Mouse (Mus musculus) ovary, adult 18-20 months (tissue): ENCODE measurements around the gene Rad9b.
A peak's percentile ranks its signal among the peaks of the same experiment; 100 is the strongest.

Experiments
- DNase-seq: peaks from one replicate; pipeline ENCODE4 v3.0.0; 2022; ENCODE audit warnings: low spot score, mixed read lengths

Rad9b gene

DNA sequence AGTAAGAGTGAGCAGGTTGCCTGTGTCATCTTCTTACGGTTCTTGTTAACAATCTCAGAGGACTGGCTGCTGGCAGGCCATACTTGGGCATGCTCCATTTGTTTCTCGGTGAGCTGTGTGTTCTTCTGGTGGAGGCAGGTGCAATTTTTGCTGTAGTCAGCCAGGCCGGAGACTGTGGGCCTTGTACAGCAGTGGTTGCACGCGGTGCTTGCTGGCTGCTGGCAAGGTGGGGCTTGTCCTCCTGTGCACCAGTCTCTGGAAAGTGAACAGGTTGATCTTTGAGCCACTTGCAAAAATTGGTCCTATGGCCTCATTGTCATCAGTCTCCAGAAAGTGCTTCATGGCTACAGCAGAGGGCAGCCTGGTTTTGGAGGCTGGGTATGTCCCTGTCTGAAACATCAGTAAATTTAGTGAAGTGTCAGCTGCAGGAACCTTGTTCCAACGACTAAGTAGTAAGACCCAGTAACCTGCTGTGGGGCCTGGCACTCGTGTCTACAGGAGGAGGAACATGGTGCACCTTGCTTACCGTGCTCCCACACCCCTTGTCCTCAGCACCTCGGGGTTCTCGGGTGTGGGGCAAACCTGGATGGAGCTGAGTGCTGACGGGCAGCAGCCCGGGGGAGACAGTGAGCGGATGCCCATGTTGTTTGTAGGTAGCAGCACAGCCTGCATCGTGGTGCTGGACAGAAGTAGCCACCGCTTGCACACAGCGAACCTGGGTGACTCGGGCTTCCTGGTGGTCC lies 40.9 kb downstream of the Rad9b start:
- no peak for DNase-seq

DNA sequence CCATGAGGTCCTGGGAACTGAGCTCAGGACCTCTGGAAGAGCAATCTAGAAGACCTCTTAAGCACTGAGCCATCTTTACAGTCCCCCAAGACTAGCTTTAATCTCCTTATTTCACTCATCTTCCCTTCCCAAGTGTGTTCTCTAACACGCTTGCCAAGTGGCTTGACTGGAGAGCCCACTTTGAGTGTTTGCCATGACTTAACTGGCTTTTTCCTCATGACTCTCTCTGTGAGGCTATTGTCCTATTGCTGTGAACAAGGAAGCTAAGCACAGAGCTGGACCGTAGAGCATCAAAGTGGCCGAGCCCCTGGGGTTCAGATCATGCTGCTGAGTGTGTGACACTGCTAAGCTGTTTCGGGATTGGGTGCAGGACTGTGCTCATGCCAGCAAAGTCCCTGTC lies 41.7 kb downstream of the Rad9b start:
- no peak for DNase-seq

DNA sequence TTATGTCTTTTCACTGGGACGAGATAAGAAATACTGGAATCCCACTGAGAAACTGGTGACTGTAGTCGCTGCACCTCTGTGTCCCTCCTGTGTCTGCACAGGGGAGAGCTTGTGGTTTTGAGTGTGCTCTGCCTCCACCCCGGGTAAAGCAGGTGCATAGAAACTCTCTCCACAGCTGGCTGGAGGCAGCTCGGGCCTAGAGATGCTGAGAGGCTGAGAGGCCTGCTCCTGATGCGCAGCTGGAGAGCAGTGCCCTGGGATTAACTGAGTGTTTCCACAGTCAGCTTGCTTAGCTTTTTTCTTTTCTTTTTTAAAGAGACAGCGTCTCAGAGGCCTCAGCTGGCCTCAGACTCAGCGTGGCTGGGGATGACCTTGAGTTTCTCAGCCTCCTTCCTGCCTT lies 42.3 kb downstream of the Rad9b start:
- no peak for DNase-seq

DNA sequence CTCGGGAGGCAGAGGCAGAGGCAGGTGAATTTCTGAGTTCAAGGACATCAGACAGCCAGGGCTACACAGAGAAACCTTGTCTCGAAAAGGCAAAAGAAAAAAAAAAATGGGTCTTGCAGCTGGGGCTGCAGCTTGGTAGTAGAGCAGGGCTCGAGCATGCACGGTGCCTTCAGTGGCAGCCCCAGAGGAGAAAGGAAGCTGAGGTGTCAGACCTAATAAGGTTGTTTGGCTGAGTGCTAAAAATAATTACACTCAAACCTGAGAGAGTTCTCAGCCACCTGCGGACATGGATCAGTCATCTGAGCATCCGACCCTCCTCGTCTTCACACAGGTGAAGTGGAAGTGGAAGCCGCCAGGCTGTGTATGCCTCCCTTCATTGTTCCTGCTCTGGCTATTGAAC lies 43.3 kb downstream of the Rad9b start:
- no peak for DNase-seq

DNA sequence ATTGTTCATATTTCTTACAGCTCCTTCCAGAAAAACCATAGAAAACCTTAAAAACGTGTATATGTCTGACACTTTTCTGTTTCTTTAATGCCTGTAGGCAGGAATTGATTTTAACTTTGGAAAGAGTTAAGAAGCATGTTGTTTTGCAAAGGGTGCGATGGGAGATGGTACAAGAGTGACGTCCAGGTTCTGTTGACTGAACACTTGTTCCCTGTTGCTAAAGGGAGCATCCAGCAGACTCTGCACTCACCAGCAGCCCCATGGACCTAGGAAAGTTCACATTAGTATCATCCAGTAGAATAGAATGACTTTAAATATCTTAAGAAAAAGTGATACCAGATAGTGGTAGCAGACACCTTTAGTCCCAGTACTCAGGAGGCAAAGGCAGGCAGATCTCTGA lies 47.5 kb downstream of the Rad9b start:
- no peak for DNase-seq

DNA sequence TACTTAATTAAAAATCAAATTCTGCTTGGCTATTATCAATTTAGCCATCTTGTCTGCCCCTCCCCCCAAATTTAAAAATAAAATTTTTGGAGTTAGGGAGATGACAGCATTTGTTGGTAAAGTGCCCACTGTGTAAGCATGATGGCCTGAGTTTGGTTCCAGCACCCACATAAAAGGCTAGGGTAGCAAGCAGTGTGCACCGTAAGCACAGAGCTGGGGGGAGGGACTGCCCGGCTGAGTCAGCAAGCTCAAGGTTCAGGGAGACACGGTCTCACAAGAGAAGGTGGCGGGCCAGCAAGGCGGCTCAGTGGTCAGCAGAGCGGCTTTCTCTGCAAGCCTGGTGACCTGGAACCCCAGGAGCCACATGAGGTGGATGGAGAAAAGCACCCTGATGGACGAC lies 48.6 kb downstream of the Rad9b start:
- no peak for DNase-seq

DNA sequence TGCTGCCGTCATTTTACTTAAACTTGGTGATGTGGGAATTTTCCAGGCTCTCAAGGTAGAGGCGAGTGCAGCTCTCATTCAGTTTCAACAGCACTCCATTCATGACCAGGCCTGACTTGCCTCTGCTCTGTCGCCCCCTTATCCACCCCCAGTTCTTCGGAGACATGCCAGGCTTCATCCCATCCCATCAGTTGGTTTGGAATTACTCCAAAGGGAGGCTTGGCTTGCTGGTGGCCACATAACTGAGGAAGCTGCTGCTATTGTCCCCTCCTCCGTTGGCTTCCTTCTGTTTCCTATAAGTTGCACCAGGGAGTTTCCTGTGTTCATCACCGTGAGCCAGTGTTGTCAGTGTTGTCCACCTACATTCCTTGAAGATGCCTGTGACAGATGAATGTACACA lies 49.5 kb downstream of the Rad9b start:
- no peak for DNase-seq

DNA sequence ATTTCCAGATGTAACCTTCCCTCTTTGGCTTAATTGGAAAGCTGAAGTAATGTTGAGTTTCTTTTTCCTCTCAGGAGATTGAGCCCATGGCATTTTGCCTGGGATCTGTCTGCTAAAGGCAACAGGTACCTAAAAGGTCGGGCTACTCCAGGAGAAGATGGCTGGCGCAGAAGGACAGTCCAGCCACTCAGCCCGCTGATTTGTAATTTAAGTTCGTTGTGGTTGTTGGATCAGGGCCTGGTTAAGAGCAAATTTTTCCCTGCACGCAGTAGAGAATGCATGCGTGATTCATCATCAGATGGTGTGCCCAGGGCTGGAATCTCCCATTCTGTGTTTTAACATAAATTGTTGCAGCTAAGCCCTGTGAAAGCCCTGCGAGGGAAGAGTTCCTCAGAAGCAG lies 50.1 kb downstream of the Rad9b start:
- no peak for DNase-seq

DNA sequence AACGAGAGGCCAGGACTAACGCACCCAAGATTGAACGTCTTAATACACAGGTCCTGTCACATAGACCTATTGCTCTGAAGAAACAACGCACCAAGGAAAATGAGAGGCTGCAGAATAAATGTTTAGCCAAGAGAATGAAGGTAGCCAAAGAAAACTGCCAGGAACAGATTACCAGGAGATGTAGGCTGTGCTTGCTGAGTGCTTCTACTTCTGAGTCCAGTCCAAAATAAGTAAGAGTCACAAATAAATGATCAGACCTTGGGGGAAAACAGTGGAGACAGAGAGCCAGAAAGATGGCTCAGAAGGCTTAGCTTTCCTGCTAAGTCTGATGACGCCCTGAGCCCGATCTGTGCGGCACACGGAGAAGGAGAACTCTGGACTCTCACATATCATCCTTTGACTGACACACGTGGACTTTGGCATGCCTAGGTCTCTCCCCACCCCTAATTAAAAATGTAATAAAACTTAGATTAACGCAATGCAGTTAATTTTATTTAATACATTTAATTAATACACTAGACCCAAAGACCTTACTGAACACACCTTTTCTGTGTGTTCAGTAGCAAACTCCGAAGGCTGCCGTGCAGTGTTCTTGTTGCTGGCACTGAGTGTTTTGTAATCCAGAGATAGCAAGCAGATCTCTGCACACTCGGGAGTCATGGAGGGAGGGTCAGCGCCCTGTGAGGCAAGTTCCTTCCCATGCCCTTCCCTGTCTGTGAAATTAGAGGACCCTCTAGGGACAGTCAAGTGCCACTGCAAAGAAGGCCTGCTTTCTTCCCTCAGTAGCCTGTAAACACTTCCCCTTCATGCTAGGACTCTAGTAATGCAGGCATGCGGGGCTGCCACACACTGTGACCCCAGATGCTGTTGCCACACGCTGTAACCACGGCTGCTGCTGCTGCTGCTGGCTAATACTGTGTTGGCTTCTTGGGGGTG lies 51.0 kb downstream of the Rad9b start:
- no peak for DNase-seq

DNA sequence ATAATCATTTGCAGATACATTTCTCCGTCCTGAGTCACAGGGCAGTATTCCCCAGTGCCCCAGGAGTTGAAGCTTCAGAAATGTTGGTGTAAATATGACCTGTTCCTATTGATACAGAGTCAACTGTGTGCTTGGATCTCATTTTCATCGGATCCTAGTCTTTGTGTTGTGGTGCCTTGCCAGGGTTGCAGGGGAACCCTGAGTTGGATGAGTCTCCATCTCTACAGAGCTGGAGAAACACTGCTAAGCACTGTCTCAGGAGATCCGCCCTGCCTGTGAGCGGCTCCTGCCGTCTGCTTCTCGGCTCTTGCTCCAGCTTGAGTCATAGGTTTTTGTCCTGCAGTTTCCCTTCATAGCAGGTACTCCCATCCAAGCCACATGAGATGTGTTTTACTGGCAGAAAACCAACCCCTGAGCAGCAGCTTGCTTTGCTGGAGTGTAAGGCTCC lies 53.9 kb downstream of the Rad9b start:
- no peak for DNase-seq

DNA sequence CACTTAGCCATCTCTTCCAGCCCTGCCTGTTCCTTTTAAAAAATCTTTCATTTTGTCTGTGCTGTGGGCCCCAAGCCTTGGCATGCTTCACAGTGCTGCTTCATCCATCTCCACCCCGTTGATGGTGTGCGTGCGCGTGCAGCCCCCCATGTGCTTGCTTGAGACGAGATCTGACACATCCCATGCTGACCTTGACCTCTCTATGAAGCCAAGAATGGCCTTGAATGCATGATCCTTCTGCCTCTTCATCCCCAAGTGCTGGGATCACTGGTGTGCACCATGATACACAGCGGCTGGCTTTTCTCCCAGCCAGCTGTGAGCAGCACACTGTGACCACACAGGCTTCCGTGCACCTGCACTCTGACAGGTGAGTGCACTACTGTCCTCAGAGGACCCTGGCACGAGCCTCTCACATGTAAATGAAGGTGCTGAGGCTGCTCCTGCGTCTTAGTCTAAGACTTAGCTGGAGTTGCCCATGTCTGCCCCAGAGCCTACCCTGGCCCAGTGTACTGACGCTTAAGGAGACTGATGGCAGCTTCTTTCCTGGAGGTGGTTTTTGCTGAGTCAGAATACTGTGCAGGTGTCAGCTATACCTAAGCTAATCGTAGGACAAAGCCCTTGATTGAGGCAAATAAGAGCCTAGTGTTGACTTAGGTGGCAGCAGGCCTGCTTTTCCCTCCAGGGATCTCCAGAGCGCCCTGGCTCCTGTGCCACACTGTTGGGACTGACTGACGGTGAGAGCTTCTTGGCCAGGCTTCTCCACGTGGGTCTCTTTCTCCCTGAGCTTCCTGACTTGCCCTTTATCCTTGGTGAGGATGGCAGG lies 58.7 kb downstream of the Rad9b start:
- DNase-seq = no peak

DNA sequence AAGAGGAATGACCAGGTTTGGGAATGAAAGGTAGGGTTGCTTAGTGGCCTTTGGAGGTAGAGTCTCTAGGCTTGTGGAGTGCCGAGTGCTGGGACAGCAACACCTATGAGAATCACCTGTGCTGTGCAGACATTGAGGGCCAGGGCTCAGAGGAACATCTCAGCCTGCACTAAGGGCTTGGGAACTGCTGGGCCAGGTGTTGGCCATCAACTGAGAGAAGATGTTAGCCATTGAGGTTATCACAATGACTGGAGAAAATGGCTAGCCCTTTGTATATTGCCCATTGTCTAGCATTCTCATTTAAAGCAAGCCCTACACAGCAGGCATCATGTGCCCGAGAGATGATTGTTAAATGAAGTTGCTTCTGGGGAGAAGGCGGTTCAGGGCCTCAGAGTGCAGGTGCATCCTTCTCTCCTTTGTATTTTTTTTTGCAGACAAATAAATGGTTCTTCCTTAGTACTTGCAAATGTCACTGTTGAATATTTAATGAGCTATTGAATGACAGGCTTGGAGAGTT lies 59.8 kb downstream of the Rad9b start:
- DNase-seq = no peak

DNA sequence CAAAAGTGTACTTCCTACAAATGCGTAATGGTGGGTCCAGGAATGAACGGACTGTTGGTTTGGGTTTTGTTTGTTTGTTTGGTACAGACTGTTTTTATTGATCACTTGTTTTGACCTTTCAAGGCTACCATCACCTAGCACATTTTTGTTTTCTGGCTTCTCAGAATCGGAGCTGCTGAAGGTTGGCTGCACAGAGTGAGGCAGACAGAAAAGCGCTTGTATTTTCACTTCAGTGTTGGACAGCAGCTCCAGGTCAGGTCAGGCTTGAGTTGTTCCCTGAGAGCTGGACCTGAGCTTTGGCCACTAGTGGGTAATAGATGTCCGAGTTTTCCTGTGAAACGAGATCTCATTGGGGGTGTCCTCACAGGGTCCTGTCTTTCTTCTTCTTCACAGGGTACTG lies 60.9 kb downstream of the Rad9b start:
- DNase-seq = no peak

DNA sequence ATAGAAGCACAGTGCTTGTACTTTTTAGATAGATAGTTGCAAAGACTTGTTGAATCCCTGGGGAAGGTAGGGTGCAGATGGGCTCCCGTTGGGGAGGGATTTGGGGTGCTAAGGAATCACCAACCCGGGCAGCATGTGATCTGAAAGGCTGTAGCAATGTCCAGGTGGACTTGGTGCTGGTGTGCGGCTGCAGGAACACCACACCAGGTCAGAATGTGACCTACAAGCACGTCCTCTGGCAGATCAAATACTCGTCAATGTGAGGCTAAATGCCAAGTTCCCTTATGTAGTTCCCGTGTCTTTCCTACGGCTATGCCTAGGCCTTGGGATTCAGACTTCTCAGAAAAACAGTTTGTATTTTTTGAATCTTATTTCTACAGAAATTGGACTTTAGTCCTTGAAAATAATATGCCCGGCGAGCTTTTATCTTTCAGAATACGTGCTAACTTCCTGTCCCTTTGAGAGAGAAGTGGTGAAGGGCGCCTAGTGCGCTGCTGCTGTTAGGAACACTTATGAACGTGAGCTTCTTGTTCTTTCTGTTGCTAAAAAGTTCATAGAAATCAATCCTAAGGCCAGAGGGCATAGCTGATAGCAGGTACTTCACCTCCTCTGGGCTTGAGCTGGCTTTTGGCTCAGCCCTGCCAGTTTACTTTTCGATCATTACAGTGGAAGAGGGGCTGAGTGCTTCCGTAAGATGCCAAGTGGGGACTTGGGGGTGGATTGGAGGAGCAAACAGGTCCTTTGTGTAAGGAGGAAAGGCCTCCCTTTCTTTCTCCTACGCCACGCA lies 62.3 kb downstream of the Rad9b start:
- DNase-seq = no peak

DNA sequence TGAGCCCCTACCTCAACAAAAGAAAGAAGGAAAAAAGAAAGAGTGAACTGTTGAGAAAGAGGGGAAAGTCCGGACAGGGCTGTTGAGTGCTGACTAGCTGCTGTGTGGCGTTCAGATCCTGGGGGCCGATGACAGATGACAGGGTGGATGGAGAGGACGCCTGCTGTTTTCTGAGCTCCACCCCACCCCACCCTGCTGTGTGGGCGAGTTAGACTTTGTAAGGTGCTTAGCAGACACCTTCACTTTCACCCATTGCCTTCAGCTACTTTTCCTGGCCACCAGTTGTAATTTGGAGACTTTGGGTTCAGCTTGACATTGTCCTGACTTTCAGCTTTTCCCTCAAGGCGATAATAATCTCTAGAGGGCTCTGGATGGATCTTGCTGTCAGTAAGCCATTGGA lies 62.9 kb downstream of the Rad9b start:
- DNase-seq = no peak

DNA sequence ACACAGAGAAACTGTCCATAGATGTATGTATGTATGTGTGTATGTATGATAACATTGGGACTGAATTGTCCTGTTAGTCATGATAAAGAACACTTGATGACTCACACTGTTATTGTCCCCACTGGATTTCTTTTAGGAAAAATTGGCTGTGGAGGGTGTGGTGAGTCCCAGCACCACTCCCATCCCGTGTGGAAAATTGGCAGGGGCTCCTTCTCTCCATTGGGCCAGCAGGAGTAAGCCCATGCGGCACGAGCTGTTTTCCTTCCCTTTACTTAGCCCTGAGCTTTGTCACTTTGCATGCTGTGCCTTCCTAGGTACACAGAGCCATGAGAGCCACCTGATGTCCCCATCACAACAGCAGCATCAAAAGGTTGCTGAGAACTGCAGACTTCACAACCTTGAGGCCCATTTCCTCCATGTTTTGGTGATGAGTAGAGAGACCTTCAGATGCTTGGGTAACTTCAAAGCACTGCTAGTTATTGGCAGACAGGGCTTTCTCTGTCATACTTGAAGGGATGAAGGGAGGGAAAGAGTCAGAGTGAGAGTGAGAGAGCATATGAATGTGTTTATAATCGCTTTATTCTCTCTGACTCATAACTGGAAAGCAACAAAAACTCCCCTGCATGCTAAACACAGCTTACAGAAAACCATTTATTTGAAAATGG lies 65.8 kb downstream of the Rad9b start:
- DNase-seq = no peak

DNA sequence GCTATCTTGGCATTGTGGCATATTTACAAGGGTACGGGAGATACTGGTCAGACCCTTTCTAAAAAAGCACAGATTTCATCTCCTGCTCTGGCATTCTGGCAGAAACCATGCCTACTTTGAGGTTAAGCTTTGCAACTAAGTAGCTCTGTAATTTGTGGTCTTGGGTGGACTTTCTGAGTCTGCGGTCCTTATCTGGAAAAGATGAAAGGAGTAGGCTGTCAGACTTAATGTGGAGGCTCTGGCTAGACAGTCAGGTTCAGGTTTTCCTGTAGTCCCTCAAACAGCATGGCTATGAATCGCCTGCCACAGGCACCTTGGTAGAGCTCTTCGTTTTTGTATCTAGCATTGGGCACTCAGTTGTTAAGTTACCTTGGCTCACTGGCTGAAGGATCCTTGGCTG lies 67.0 kb downstream of the Rad9b start:
- DNase-seq = no peak

DNA sequence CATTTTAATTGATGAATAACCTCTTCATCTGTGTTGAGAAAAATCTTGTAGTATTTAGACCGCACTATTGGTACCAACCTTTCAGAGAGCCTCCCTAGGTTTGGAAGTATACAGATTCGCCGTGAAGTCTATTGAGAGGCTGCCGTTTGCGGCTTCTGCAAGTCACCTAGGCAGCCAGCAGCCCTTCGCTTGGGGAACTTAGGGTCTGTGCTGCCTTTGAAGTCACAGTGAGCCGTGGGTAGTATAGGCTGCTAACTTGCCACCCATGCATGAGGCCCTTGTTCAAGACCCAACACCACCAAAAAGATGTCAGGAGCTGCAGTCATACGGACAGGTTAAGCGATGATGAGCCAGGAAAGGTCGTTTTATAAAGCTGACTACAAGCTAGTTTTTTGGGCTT lies 67.8 kb downstream of the Rad9b start:
- no peak for DNase-seq

DNA sequence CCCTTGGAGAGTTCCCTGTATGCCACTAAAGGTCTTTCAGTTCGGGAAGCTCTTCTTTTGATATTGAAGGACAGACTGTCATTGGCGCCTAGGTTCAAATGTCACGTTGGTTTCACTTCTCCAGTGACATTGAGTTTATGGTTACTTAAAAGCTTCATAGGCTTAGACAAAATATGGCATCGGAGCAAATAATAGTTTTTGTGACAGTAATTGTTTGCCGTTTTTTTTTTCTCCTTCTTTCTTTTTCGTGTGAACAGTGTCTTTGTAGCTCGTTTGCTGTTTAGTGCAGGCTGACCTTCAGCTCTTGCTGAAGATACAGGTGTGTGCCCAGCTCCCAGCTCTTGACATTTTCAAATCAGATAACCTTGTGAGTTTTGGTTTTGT lies 68.3 kb downstream of the Rad9b start:
- DNase-seq = no peak

DNA sequence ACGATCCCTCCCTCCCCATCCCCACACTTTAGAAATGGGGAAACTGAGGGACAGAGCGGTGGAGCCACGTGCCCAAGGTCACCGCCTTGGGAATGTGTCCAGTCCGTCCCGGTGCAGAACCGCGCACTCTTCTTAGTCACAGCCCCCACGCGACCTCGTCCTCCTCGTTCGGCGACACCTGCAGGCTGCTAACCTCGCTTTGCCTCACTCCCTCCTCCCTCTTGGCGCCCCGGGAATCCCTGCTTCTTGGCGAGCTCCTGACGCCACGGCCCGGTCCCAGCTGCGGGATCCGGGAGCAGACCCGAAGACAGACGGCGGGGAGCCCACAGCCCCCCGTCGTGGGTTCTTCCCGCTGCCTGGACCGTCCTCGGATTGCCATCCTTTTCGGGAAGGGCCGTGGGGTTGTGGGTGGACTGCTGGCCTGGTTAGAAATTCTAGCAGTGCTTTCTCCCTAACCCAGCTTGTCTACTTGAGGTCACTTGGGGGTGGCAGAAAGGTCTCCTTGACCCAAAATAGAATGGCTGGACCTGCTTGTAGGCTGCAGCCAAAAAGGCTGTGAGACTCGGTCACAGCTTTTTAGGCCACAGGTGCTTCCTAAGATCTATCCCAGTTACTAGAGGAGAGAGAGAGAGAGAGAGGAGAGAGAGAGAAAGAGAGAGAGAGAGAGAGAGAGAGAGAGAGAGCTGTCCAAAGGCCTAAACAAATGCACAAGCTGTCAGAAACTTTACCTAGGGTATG lies 68.8 kb downstream of the Rad9b start:
- peak; percentile 32 for DNase-seq
